Mouse (Mus musculus): ENCODE measurements around the gene Dnaaf5. TPM values are rescaled to one million over a fixed set of nuclear protein-coding genes. Genes with fewer than 3 reads are reported as not detected.

The Dnaaf5 gene
- total RNA-seq, 2 experiments from 2014 or later = 9.3 to 10.2 TPM

GRCm38 (mm10) chr5:139215184-139215583 is 65.2 kb downstream of the Dnaaf5 start:
- intact Hi-C loops (cut with DNase I; ENCODE audit: low total_unique reads) = no loop called here
- no peak for DNase-seq

- intact Hi-C loops (cut with DNase I; ENCODE audit: low total_unique reads) = no loop called here
- DNase-seq = no peak
Measured at GRCm38 (mm10) chr5:139216121-139216520, 66.1 kb downstream of the Dnaaf5 start.

GRCm38 (mm10) chr5:139216774-139217173 is 66.8 kb downstream of the Dnaaf5 start:
- DNase-seq = no peak
- intact Hi-C loops (cut with DNase I; ENCODE audit: low total_unique reads) = no loop called here

GRCm38 (mm10) chr5:139220006-139220515 is 70.0 kb downstream of the Dnaaf5 start:
- intact Hi-C loops (cut with DNase I; ENCODE audit: low total_unique reads) = no loop called here
- DNase-seq = no peak

- intact Hi-C loops (cut with DNase I; ENCODE audit: low total_unique reads) = no loop called here
Measured at GRCm38 (mm10) chr5:139220610-139221009, 70.6 kb downstream of the Dnaaf5 start.

GRCm38 (mm10) chr5:139223331-139223730 is 73.3 kb downstream of the Dnaaf5 start:
- intact Hi-C loops (cut with DNase I; ENCODE audit: low total_unique reads) = no loop called here
- no peak for DNase-seq

More at GRCm38 (mm10) chr5:139220610-139221009, 70.6 kb downstream of the Dnaaf5 start:
- no peak for DNase-seq

- intact Hi-C loops (cut with DNase I; ENCODE audit: low total_unique reads) = no loop called here
Measured at GRCm38 (mm10) chr5:139227236-139227635, 77.2 kb downstream of the Dnaaf5 start.

GRCm38 (mm10) chr5:139227645-139228044 is 77.6 kb downstream of the Dnaaf5 start:
- DNase-seq = no peak
- intact Hi-C loops (cut with DNase I; ENCODE audit: low total_unique reads) = no loop called here

More at GRCm38 (mm10) chr5:139227236-139227635, 77.2 kb downstream of the Dnaaf5 start:
- no peak for DNase-seq

GRCm38 (mm10) chr5:139228318-139228717 is 78.3 kb downstream of the Dnaaf5 start:
- intact Hi-C loops (cut with DNase I; ENCODE audit: low total_unique reads) = no loop called here
- no peak for DNase-seq

- DNase-seq = no peak
- intact Hi-C loops (cut with DNase I; ENCODE audit: low total_unique reads) = no loop called here
Measured at GRCm38 (mm10) chr5:139229716-139230115, 79.7 kb downstream of the Dnaaf5 start.

- no peak for DNase-seq
- intact Hi-C loops (cut with DNase I; ENCODE audit: low total_unique reads) = no loop called here
Measured at GRCm38 (mm10) chr5:139232083-139232482, 82.1 kb downstream of the Dnaaf5 start.

GRCm38 (mm10) chr5:139234423-139234822 is 84.4 kb downstream of the Dnaaf5 start:
- DNase-seq = no peak
- intact Hi-C loops (cut with DNase I; ENCODE audit: low total_unique reads) = no loop called here

Other genes starting within 250 kb of the Dnaaf5 start
- 10 to 100 TPM; 15.8 to 22.3 TPM for gene Pdgfa, start 152.9 kb upstream of the Dnaaf5 start, total RNA-seq (2021)
- gene Prkar1b, start 222 bp upstream of the Dnaaf5 start, total RNA-seq (2021) = 1 to 10 TPM; 1.1 to 2.1 TPM
- 10 to 100 TPM; 31.0 to 33.2 TPM for gene Sun1, start 50.4 kb downstream of the Dnaaf5 start, total RNA-seq (2021)
- gene Get4, start 102.1 kb downstream of the Dnaaf5 start, total RNA-seq (2021) = 10 to 100 TPM; 36.2 to 39.8 TPM
- 1 to 10 TPM in 1 of 2 experiments, under 1 TPM in 1; 0.78 to 2.0 TPM for gene Adap1, start 175.4 kb downstream of the Dnaaf5 start, total RNA-seq (2021)
- 10 to 100 TPM; 58.6 to 79.3 TPM for gene Cox19, start 201.2 kb downstream of the Dnaaf5 start, total RNA-seq (2021)
- not detected for gene Cyp2w1, start 202.4 kb downstream of the Dnaaf5 start, total RNA-seq (2021)
- gene Gpr146, start 227.5 kb downstream of the Dnaaf5 start, total RNA-seq (2021) = 10 to 100 TPM; 17.2 to 26.0 TPM